Mouse (Mus musculus) gastrocnemius, adult 18-20 months (tissue): Measurements from ENCODE around the gene Nit2. TPM values are rescaled to one million over a fixed set of nuclear protein-coding genes. Genes with fewer than 3 reads are reported as not detected.

Source experiments
- total RNA-seq, 2 experiments: library from RNA; stranded (reverse); gene quantifications; 2 replicates each; pipeline ENCODE4 v1.2.3; 2021

Nit2 gene
- total RNA-seq, 2 experiments from 2014 or later: 19.2 to 22.5 TPM

Other genes starting within 250 kb of the Nit2 start
- gene Lnp1, start 239.3 kb downstream of the Nit2 start, total RNA-seq: not detected
- not detected for gene Tmem45a2, start 96.0 kb downstream of the Nit2 start, total RNA-seq
- 10 to 100 TPM; 30.3 to 32.9 TPM for gene Tomm70a, start 45.6 kb downstream of the Nit2 start, total RNA-seq
- 10 to 100 TPM; 16.6 to 19.6 TPM for gene Tbc1d23, start 64.2 kb upstream of the Nit2 start, total RNA-seq
- gene Tmem30c, start 125.5 kb upstream of the Nit2 start, total RNA-seq: not detected
- 10 to 100 TPM; 44.0 to 60.2 TPM for gene Filip1l, start 185.8 kb upstream of the Nit2 start, total RNA-seq